Mouse (Mus musculus) mesoderm, embryonic 11.5 days (tissue): ENCODE results near the gene Pak1.

Experiments
- DNase-seq: peaks from one replicate; pipeline ENCODE4 v3.0.0-alpha.2; 2012; ENCODE audit warnings: low read depth, low spot score

The Pak1 gene

GRCm38 (mm10) chr7:97788190-97788668 lies at the start of gene Pak1:
Gene Pak1, plus strand, starts transcription at chr7:97788541.
- DNase-seq, result peak; percentile 92

- no peak for DNase-seq
These were observed 47.4 kb upstream of the Pak1 start for GRCm38 (mm10) chr7:97740948-97741347.

GRCm38 (mm10) chr7:97741756-97742291 lies 46.5 kb upstream of the Pak1 start:
- no peak for DNase-seq

GRCm38 (mm10) chr7:97745299-97745698 lies 43.0 kb upstream of the Pak1 start:
- peak; percentile 84 for DNase-seq

- no peak for DNase-seq
These were observed 41.1 kb upstream of the Pak1 start for GRCm38 (mm10) chr7:97747176-97747707.

GRCm38 (mm10) chr7:97747787-97748497 lies 40.4 kb upstream of the Pak1 start:
- peak; percentile 78 for DNase-seq

GRCm38 (mm10) chr7:97748527-97749206 lies 39.7 kb upstream of the Pak1 start:
- no peak for DNase-seq

- DNase-seq, result no peak
These were observed 38.8 kb upstream of the Pak1 start for GRCm38 (mm10) chr7:97749207-97750190.

GRCm38 (mm10) chr7:97756967-97757881 lies 31.1 kb upstream of the Pak1 start:
- DNase-seq, result peak; percentile 55

- DNase-seq, result no peak
These were observed 23.8 kb upstream of the Pak1 start for GRCm38 (mm10) chr7:97764591-97764990.

- no peak for DNase-seq
These were observed 23.0 kb upstream of the Pak1 start for GRCm38 (mm10) chr7:97765181-97765962.

GRCm38 (mm10) chr7:97765963-97766347 lies 22.4 kb upstream of the Pak1 start:
- DNase-seq, result no peak

- no peak for DNase-seq
These were observed 21.8 kb upstream of the Pak1 start for GRCm38 (mm10) chr7:97766406-97767166.

GRCm38 (mm10) chr7:97767841-97768240 lies 20.5 kb upstream of the Pak1 start:
- DNase-seq, result no peak

- no peak for DNase-seq
These were observed 19.3 kb upstream of the Pak1 start for GRCm38 (mm10) chr7:97769020-97769419.

- DNase-seq, result no peak
These were observed 17.3 kb upstream of the Pak1 start for GRCm38 (mm10) chr7:97770841-97771620.

- no peak for DNase-seq
These were observed 13.0 kb upstream of the Pak1 start for GRCm38 (mm10) chr7:97775380-97775779.

GRCm38 (mm10) chr7:97775923-97776322 lies 12.4 kb upstream of the Pak1 start:
- no peak for DNase-seq
